Mouse (Mus musculus) limb, embryonic 12.5 days (tissue): ENCODE data around the gene Poln. TPM values are rescaled to one million over a fixed set of nuclear protein-coding genes. Genes with fewer than 3 reads are reported as not detected.

Experiments used
- ATAC-seq: fragments of 200-750 bp; cut with Nextera tagmentation; 2 replicates; pipeline ENCODE4 v1.8.0; 2017; ENCODE audit warnings: low read depth, moderate TSS enrichment; ENCODE audit not compliant: insufficient number of reproducible peaks, insufficient read depth, low FRiP score, low TSS enrichment
- H3K27ac ChIP-seq: fragments of 300-500 bp; sonication (generic); 2 replicates; pipeline ENCODE4 v1.5.1; 2016; ENCODE audit warnings: mild to moderate bottlenecking, moderate library complexity
- H3K27me3 ChIP-seq: fragments of 300-500 bp; sonication (generic); 2 replicates; pipeline ENCODE4 v1.6.1; 2016; ENCODE audit warnings: mild to moderate bottlenecking, moderate library complexity
- H3K36me3 ChIP-seq: fragments of 300-500 bp; sonication (generic); 2 replicates; pipeline ENCODE4 v1.6.1; 2016; ENCODE audit warnings: mild to moderate bottlenecking, moderate library complexity
- H3K4me1 ChIP-seq: fragments of 300-500 bp; sonication (generic); replicated peaks from 2 replicates; pipeline ENCODE4 v1.6.1; 2016
- H3K4me2 ChIP-seq: fragments of 300-500 bp; sonication (generic); 2 replicates; pipeline ENCODE4 v1.6.1; 2016; ENCODE audit warnings: mild to moderate bottlenecking, moderate library complexity
- H3K4me3 ChIP-seq: fragments of 300-500 bp; sonication (generic); replicated peaks from 2 replicates; pipeline ENCODE4 v1.5.1; 2016; ENCODE audit warnings: mild to moderate bottlenecking
- H3K9ac ChIP-seq: fragments of 300-500 bp; sonication (generic); replicated peaks from 2 replicates; pipeline ENCODE4 v1.6.1; 2016; ENCODE audit warnings: mild to moderate bottlenecking, moderate library complexity
- H3K9me3 ChIP-seq: fragments of 300-500 bp; sonication (generic); 2 replicates; pipeline ENCODE4 v1.6.1; 2016; ENCODE audit warnings: mild to moderate bottlenecking, moderate library complexity
- WGBS: fragments of 180-500 bp; shearing (Covaris S2); methylation state at CpG from one replicate; pipeline ENCODE4 v1.1.7; 2016; 5-methylcytosine and 5-hydroxymethylcytosine counted together
- polyA plus RNA-seq: library from polyadenylated mRNA; unstranded; fragments of >200 nt; fragmentation: Nextera tagmentation; extraction: Ambion mirVana; gene quantifications from 2 replicates; pipeline ENCODE4 v1.2.1, GENCODE M21; 2016

The Poln gene
- polyA plus RNA-seq, 1 experiment from 2014 or later: 1.3 TPM

- no peak overlapping the region for H3K4me2 ChIP-seq
- no peaks in the 10 kb centered on the region for H3K36me3 ChIP-seq
- ATAC-seq: no peak
- H3K27ac ChIP-seq: no peak overlapping the region
- H3K9ac ChIP-seq: no peak overlapping the region
- no peak overlapping the region for H3K4me3 ChIP-seq
- WGBS: 92% methylated on average over 3 of the region's 3 CpGs
- no peaks in the 10 kb centered on the region for H3K27me3 ChIP-seq
- H3K4me1 ChIP-seq: no peaks in the 10 kb centered on the region
- no peaks in the 10 kb centered on the region for H3K9me3 ChIP-seq
Observed at GRCm38 (mm10) chr5:34119121-34119856, 50.0 kb downstream of the Poln start.

GRCm38 (mm10) chr5:34105681-34106080 is 63.6 kb downstream of the Poln start:
- no peak overlapping the region for H3K9ac ChIP-seq
- H3K4me3 ChIP-seq: no peak overlapping the region
- WGBS: 81% methylated on average over 1 of the region's 1 CpGs
- H3K36me3 ChIP-seq: no peaks in the 10 kb centered on the region
- no peak overlapping the region for H3K4me2 ChIP-seq
- no peak overlapping the region for H3K27ac ChIP-seq
- ATAC-seq: no peak
- H3K9me3 ChIP-seq: no peaks in the 10 kb centered on the region
- H3K4me1 ChIP-seq: no peaks in the 10 kb centered on the region
- no peaks in the 10 kb centered on the region; the same call in 1 of the 2 replicates for H3K27me3 ChIP-seq

DNA sequence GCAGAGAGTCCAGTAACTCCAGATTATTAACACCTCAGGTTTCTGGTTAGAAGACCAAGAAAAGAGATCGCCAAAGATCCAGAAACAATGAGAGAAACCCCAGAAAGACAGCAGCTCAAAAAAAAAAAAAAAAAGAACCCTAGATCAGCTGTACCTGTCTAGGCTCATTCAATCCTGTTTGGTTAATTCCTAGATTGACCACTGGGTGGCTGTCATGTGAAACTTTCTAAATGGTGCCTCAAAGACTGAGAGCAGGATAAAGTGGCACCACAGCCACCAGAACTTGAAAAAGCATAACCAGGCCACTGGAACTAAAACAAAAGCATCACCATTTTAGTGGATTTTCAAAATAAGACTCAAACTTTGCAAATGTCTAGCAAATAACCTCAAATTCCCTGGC is 71.9 kb downstream of the Poln start:
- no peak overlapping the region for H3K4me2 ChIP-seq
- H3K4me3 ChIP-seq: no peak overlapping the region
- H3K36me3 ChIP-seq: no peaks in the 10 kb centered on the region
- no peak for ATAC-seq
- H3K9ac ChIP-seq: no peak overlapping the region
- H3K9me3 ChIP-seq: no peaks in the 10 kb centered on the region
- whole genome bisulfite sequencing: 20% methylated on average over 1 of the region's 1 CpGs
- no peak overlapping the region for H3K27ac ChIP-seq
- peaks cover 6% of the 10 kb centered on the region; the same call in 1 of the 2 replicates for H3K27me3 ChIP-seq
- no peaks in the 10 kb centered on the region for H3K4me1 ChIP-seq

DNA sequence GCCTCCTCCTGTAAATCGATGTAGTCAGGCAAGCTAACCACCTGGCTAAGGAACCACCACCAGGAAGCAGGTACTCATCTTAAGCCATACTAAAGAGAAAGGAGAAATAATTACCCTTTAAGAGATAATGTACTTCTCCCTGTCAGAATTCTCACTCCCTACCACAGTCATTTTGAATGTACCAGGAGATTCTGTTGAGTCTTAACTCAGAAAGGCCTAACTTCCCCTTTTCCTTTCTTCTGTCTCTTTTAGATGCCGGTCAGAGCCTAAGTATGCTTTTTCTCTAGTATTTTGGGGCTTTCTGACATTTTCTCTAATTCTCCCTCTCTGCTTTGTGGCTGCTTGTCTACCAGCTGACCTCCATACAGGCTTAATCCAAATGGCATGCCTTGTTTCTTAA is 76.2 kb downstream of the Poln start:
- Histone ChIP-seq H3K4me1 (no peaks in the 10 kb centered on the region), H3K9me3 (no peaks in the 10 kb centered on the region), H3K9ac (no peak overlapping the region), H3K4me3 (no peak overlapping the region), H3K4me2 (no peak overlapping the region), H3K27ac (no peak overlapping the region), H3K36me3 (no peaks in the 10 kb centered on the region), H3K27me3 (peaks cover 6% of the 10 kb centered on the region; the same call in 1 of the 2 replicates)
- no peak for ATAC-seq
- WGBS: 89% methylated on average over 2 of the region's 2 CpGs

DNA sequence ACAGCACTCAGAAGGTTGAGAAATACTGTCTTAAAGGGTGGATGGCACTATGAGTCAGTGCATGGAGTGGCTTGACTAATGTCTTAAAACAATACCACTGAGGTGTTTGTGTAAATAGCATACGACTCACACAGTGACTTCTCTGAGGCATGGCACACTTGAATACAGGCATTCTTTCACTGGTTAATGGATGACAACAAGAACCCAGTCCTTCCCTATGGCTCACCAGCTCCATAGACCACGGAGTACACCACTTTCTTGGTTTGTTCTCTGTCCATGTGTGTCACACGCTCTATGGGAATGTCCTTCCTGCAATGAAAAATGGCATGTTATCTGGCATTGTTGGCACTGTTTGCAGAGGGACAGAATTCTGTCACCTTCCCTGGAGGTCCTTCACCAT is 136.7 kb downstream of the Poln start:
- no peaks in the 10 kb centered on the region for H3K4me1 ChIP-seq
- no peak overlapping the region for H3K27ac ChIP-seq
- no peaks in the 10 kb centered on the region for H3K36me3 ChIP-seq
- H3K9me3 ChIP-seq: no peaks in the 10 kb centered on the region
- no peak overlapping the region for H3K4me2 ChIP-seq
- H3K27me3 ChIP-seq: no peaks in the 10 kb centered on the region
- H3K4me3 ChIP-seq: no peak overlapping the region
- no peak for ATAC-seq
- no peak overlapping the region for H3K9ac ChIP-seq
- 73% methylated on average over 3 of the region's 3 CpGs for WGBS

DNA sequence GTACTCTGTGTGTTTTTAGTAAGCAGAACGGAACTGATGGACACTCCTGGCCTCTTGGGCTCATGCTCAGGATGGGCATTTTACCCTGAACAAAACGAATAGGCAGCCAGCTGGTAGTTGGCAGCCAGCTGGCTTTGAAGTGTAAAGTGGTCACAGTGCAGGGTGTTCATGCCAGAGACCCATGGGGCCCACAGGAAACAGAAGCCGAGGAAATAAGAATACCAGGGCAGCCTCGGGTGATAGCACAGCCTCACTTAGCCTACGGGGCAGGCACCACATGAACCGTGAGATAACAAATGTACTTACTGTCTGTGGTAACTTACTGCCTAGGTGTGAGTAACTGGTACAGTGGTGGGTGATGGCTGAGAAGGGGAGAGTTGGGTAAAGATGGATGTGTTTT is 138.2 kb downstream of the Poln start:
- H3K4me3 ChIP-seq: no peak overlapping the region
- no peaks in the 10 kb centered on the region for H3K27me3 ChIP-seq
- no peak overlapping the region for H3K9ac ChIP-seq
- H3K4me2 ChIP-seq: no peak overlapping the region
- H3K36me3 ChIP-seq: no peaks in the 10 kb centered on the region
- no peak for ATAC-seq
- no peak overlapping the region for H3K27ac ChIP-seq
- 77% methylated on average over 6 of the region's 6 CpGs for WGBS
- H3K9me3 ChIP-seq: no peaks in the 10 kb centered on the region
- H3K4me1 ChIP-seq: no peaks in the 10 kb centered on the region

- no peaks in the 10 kb centered on the region for H3K27me3 ChIP-seq
- no peaks in the 10 kb centered on the region for H3K36me3 ChIP-seq
- no peaks in the 10 kb centered on the region for H3K4me1 ChIP-seq
- WGBS: 62% methylated on average over 4 of the region's 4 CpGs
- H3K4me3 ChIP-seq: no peak overlapping the region
- no peak overlapping the region for H3K27ac ChIP-seq
- no peak overlapping the region for H3K9ac ChIP-seq
- no peak for ATAC-seq
- H3K4me2 ChIP-seq: no peak overlapping the region
- H3K9me3 ChIP-seq: no peaks in the 10 kb centered on the region
Observed at GRCm38 (mm10) chr5:34030101-34030500, 139.1 kb downstream of the Poln start.

- H3K9me3 ChIP-seq: no peaks in the 10 kb centered on the region
- H3K4me3 ChIP-seq: no peak overlapping the region
- WGBS: 82% methylated on average over 4 of the region's 4 CpGs
- ATAC-seq: no peak
- H3K36me3 ChIP-seq: no peaks in the 10 kb centered on the region
- no peaks in the 10 kb centered on the region for H3K4me1 ChIP-seq
- 0 out of 2 replicates have a peak, but pooled peaks cover 3% of the 10 kb centered on the region for H3K27me3 ChIP-seq
- H3K27ac ChIP-seq: no peak overlapping the region
- H3K4me2 ChIP-seq: no peak overlapping the region
- H3K9ac ChIP-seq: no peak overlapping the region
Observed at GRCm38 (mm10) chr5:34018968-34019367, 150.3 kb downstream of the Poln start.

DNA sequence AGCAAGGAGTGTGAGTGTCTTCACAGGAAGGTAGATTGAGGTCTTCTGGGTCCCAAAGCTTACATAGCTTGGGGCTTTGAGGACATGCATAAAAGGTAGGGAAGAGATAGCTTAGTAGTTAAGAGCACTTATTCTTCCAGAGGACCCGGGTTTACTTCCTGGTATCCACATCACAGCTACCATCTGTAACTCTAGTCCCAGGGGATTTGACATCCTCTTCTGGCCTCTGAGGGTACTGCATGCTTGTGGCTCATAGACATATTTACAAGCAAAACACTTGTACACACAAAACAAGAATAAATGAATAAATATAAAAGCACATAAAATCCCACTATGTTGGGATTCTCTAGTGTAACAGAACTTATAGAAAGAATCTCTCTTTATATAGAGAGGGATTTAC is 154.6 kb downstream of the Poln start:
- H3K36me3 ChIP-seq: no peaks in the 10 kb centered on the region

GRCm38 (mm10) chr5:34007392-34007941 is 161.8 kb downstream of the Poln start:
- no peak overlapping the region for H3K4me2 ChIP-seq
- ATAC-seq: no peak
- H3K4me1 ChIP-seq: no peaks in the 10 kb centered on the region
- no peak overlapping the region for H3K9ac ChIP-seq
- no peaks in the 10 kb centered on the region for H3K36me3 ChIP-seq
- H3K4me3 ChIP-seq: no peak overlapping the region
- no peaks in the 10 kb centered on the region for H3K27me3 ChIP-seq
- no peak overlapping the region for H3K27ac ChIP-seq
- H3K9me3 ChIP-seq: no peaks in the 10 kb centered on the region
- WGBS: 86% methylated on average over 4 of the region's 4 CpGs

More for the DNA sequence above, 154.6 kb downstream of the Poln start:
- Histone ChIP-seq H3K4me3 (no peak overlapping the region), H3K9ac (no peak overlapping the region), H3K4me1 (no peaks in the 10 kb centered on the region), H3K27ac (no peak overlapping the region), H3K27me3 (peaks cover 3% of the 10 kb centered on the region; the same call in 1 of the 2 replicates), H3K4me2 (no peak overlapping the region), H3K9me3 (no peaks in the 10 kb centered on the region)
- no peak for ATAC-seq
- 67% methylated on average over 1 of the region's 1 CpGs for WGBS

DNA sequence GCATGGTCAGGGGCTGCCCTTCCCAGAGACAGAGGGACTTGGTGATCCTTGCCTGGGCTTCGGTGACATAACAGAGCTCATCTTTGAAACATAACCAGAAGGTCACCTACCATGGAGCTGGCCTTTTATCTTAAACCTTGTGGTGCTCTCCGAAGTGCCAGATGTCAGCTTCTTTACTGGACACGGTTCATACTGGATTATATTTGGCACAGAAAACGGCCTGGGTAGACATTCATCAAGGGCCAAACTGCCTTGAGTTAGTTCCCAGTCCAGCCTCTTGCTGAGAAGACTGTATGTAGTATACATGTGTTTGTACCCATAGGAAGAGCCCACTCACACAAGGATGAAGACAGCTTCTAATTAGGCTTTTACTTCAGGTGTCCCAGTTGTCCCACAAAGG is 162.4 kb downstream of the Poln start:
- 78% methylated on average over 4 of the region's 4 CpGs for WGBS

GRCm38 (mm10) chr5:34004618-34005017 is 164.6 kb downstream of the Poln start:
- H3K4me1 ChIP-seq: no peaks in the 10 kb centered on the region
- no peaks in the 10 kb centered on the region for H3K36me3 ChIP-seq
- H3K4me3 ChIP-seq: no peak overlapping the region
- no peak for ATAC-seq
- no peak overlapping the region for H3K9ac ChIP-seq
- H3K27ac ChIP-seq: no peak overlapping the region
- WGBS: 87% methylated on average over 5 of the region's 5 CpGs
- H3K27me3 ChIP-seq: peaks cover 14% of the 10 kb centered on the region
- H3K9me3 ChIP-seq: no peaks in the 10 kb centered on the region
- H3K4me2 ChIP-seq: no peak overlapping the region

More for the DNA sequence above, 162.4 kb downstream of the Poln start:
- Histone ChIP-seq H3K4me3 (no peak overlapping the region), H3K4me1 (no peaks in the 10 kb centered on the region), H3K9ac (no peak overlapping the region), H3K9me3 (no peaks in the 10 kb centered on the region), H3K27ac (no peak overlapping the region), H3K36me3 (no peaks in the 10 kb centered on the region), H3K4me2 (no peak overlapping the region), H3K27me3 (no peaks in the 10 kb centered on the region)
- ATAC-seq: no peak
